Mouse (Mus musculus) megakaryocyte, embryonic 14.5 days (primary cell): ENCODE results near the gene Tbc1d2b. TPM values are rescaled to one million over a fixed set of nuclear protein-coding genes. Genes with fewer than 3 reads are reported as not detected.

Source experiments
- H3K27me3 ChIP-seq: replicated peaks from 2 replicates; pipeline ENCODE3; 2012; ENCODE audit warnings: inconsistent platforms
- H3K36me3 ChIP-seq: replicated peaks from 2 replicates; pipeline ENCODE3; 2012; ENCODE audit warnings: low read length, inconsistent platforms, mixed read lengths
- H3K4me1 ChIP-seq: 2 replicates; pipeline ENCODE4 v1.6.1; 2012; ENCODE audit warnings: inconsistent platforms
- H3K4me3 ChIP-seq: replicated peaks from 2 replicates; pipeline ENCODE3; 2012; ENCODE audit warnings: moderate library complexity, mild to moderate bottlenecking, inconsistent platforms
- H3K9me3 ChIP-seq: 2 replicates; pipeline ENCODE4 v1.6.1; 2012; ENCODE audit warnings: inconsistent platforms
- FLI1 ChIP-seq: IDR thresholded peaks from 2 replicates; pipeline ENCODE4 v1.6.1; 2012; ENCODE audit warnings: low read length, inconsistent platforms, mixed read lengths
- GATA1 ChIP-seq: IDR thresholded peaks from 3 replicates; pipeline ENCODE4 v1.6.1; 2012; ENCODE audit warnings: mixed read lengths, low read length, inconsistent platforms, borderline replicate concordance
- polyA plus RNA-seq: library from polyadenylated mRNA; stranded (reverse); fragments of >175 nt; gene quantifications from 2 replicates; pipeline ENCODE4 v1.2.3, GENCODE M21; 2012; ENCODE audit warnings: low replicate concordance; ENCODE audit not compliant: insufficient read depth

Gene Tbc1d2b
- polyA plus RNA-seq, 1 experiment, result 4.0 TPM

- H3K36me3 ChIP-seq, result no peaks in the 10 kb centered on the region
- TF ChIP-seq FLI1, result no peak
- TF ChIP-seq GATA1, result no peak
- H3K27me3 ChIP-seq, result peaks cover 83% of the 10 kb centered on the region
- H3K4me3 ChIP-seq, result no peak overlapping the region
- no peaks in the 10 kb centered on the region for H3K9me3 ChIP-seq
- no peaks in the 10 kb centered on the region; the same call in 1 of the 2 replicates for H3K4me1 ChIP-seq
Observed at GRCm38 (mm10) chr9:90184116-90184515, 86.5 kb downstream of the Tbc1d2b start.

GRCm38 (mm10) chr9:90183550-90183949, 87.1 kb downstream of the Tbc1d2b start:
- Histone ChIP-seq H3K4me3 (no peak overlapping the region), H3K36me3 (no peaks in the 10 kb centered on the region), H3K4me1 (no peaks in the 10 kb centered on the region; the same call in 1 of the 2 replicates), H3K27me3 (peaks cover 83% of the 10 kb centered on the region), H3K9me3 (no peaks in the 10 kb centered on the region)
- no peak for TF ChIP-seq GATA1
- TF ChIP-seq FLI1, result no peak

- no peaks in the 10 kb centered on the region for H3K36me3 ChIP-seq
- TF ChIP-seq GATA1 (no peak), FLI1 (no peak)
- H3K9me3 ChIP-seq, result no peaks in the 10 kb centered on the region
- H3K4me1 ChIP-seq, result no peaks in the 10 kb centered on the region; the same call in 1 of the 2 replicates
- no peak overlapping the region for H3K4me3 ChIP-seq
- H3K27me3 ChIP-seq, result peaks cover 84% of the 10 kb centered on the region
Observed at GRCm38 (mm10) chr9:90182636-90183421, 87.8 kb downstream of the Tbc1d2b start.

- Histone ChIP-seq H3K4me1 (no peaks in the 10 kb centered on the region; the same call in 1 of the 2 replicates), H3K9me3 (no peaks in the 10 kb centered on the region), H3K27me3 (peaks cover 81% of the 10 kb centered on the region), H3K36me3 (no peaks in the 10 kb centered on the region), H3K4me3 (no peak overlapping the region)
- TF ChIP-seq FLI1 (no peak), GATA1 (no peak)
Observed at GRCm38 (mm10) chr9:90181656-90182388, 88.8 kb downstream of the Tbc1d2b start.

- Histone ChIP-seq H3K36me3 (no peaks in the 10 kb centered on the region), H3K4me1 (peaks cover 2% of the 10 kb centered on the region; the same call in 1 of the 2 replicates), H3K4me3 (no peak overlapping the region), H3K9me3 (no peaks in the 10 kb centered on the region), H3K27me3 (peaks cover 81% of the 10 kb centered on the region)
- no peak for TF ChIP-seq FLI1
- TF ChIP-seq GATA1, result no peak
Observed at GRCm38 (mm10) chr9:90179409-90179808, 91.2 kb downstream of the Tbc1d2b start.

- Histone ChIP-seq H3K4me1 (peaks cover 24% of the 10 kb centered on the region), H3K36me3 (no peaks in the 10 kb centered on the region), H3K4me3 (no peak overlapping the region), H3K27me3 (peaks cover 68% of the 10 kb centered on the region), H3K9me3 (peaks cover 9% of the 10 kb centered on the region; the same call in 1 of the 2 replicates)
- TF ChIP-seq GATA1 (no peak), FLI1 (no peak)
Observed at GRCm38 (mm10) chr9:90173330-90173729, 97.3 kb downstream of the Tbc1d2b start.

GRCm38 (mm10) chr9:90172528-90173321, 97.9 kb downstream of the Tbc1d2b start:
- TF ChIP-seq FLI1, result no peak
- no peak for TF ChIP-seq GATA1
- no peaks in the 10 kb centered on the region for H3K36me3 ChIP-seq
- H3K27me3 ChIP-seq, result peaks cover 65% of the 10 kb centered on the region
- H3K4me3 ChIP-seq, result peak overlapping the region; percentile 4
- H3K4me1 ChIP-seq, result peaks cover 24% of the 10 kb centered on the region
- peaks cover 11% of the 10 kb centered on the region for H3K9me3 ChIP-seq

- H3K4me3 ChIP-seq, result no peak overlapping the region
- H3K36me3 ChIP-seq, result no peaks in the 10 kb centered on the region
- peaks cover 24% of the 10 kb centered on the region for H3K4me1 ChIP-seq
- TF ChIP-seq FLI1, result no peak
- H3K9me3 ChIP-seq, result peaks cover 11% of the 10 kb centered on the region
- peaks cover 66% of the 10 kb centered on the region for H3K27me3 ChIP-seq
Observed at GRCm38 (mm10) chr9:90171421-90171820, 99.2 kb downstream of the Tbc1d2b start.

- peaks cover 65% of the 10 kb centered on the region for H3K27me3 ChIP-seq
- H3K36me3 ChIP-seq, result no peaks in the 10 kb centered on the region
- no peak overlapping the region for H3K4me3 ChIP-seq
- TF ChIP-seq GATA1, result no peak
- H3K9me3 ChIP-seq, result peaks cover 17% of the 10 kb centered on the region
- peaks cover 27% of the 10 kb centered on the region for H3K4me1 ChIP-seq
Observed at GRCm38 (mm10) chr9:90169965-90170364, 100.6 kb downstream of the Tbc1d2b start.
